Mouse (Mus musculus) intestine, embryonic 14.5 days (tissue): Measurements from ENCODE around the gene Plekha7. TPM values are rescaled to one million over a fixed set of nuclear protein-coding genes. Genes with fewer than 3 reads are reported as not detected.

Experiments used
- ATAC-seq: fragments of 200-750 bp; cut with Nextera tagmentation; replicated peaks from 2 replicates; pipeline ENCODE4 v1.8.0; 2017; ENCODE audit warnings: low read depth, moderate number of reproducible peaks, moderate TSS enrichment, moderate library complexity; ENCODE audit not compliant: low FRiP score, low TSS enrichment
- DNase-seq: peaks from one replicate; pipeline ENCODE4 v3.0.0-alpha.2; 2018; ENCODE audit warnings: low spot score
- H3K27ac ChIP-seq: fragments of 300-500 bp; sonication (generic); 2 replicates; pipeline ENCODE4 v1.5.1; 2014; ENCODE audit warnings: low read depth, mild to moderate bottlenecking, control low read depth
- H3K27me3 ChIP-seq: fragments of 300-500 bp; sonication (generic); replicated peaks from 2 replicates; pipeline ENCODE4 v1.6.1; 2014; ENCODE audit warnings: low read length, control low read depth; ENCODE audit not compliant: control insufficient read depth, insufficient read depth
- H3K36me3 ChIP-seq: fragments of 300-500 bp; sonication (generic); 2 replicates; pipeline ENCODE4 v1.6.1; 2014; ENCODE audit warnings: low read length, control low read depth; ENCODE audit not compliant: control insufficient read depth, insufficient read depth
- H3K4me1 ChIP-seq: fragments of 300-500 bp; sonication (generic); replicated peaks from 2 replicates; pipeline ENCODE4 v1.6.1; 2014; ENCODE audit warnings: low read length, control low read depth, mixed read lengths; ENCODE audit not compliant: control insufficient read depth, insufficient read depth
- H3K4me2 ChIP-seq: fragments of 300-500 bp; sonication (generic); 2 replicates; pipeline ENCODE4 v1.6.1; 2014; ENCODE audit warnings: low read length
- H3K4me3 ChIP-seq: fragments of 300-500 bp; sonication (generic); 2 replicates; pipeline ENCODE4 v1.5.1; 2014; ENCODE audit warnings: low read depth, low read length, control low read depth, mixed read lengths
- H3K9ac ChIP-seq: fragments of 300-500 bp; sonication (generic); 2 replicates; pipeline ENCODE4 v1.6.1; 2014; ENCODE audit warnings: mild to moderate bottlenecking, low read length
- H3K9me3 ChIP-seq: fragments of 300-500 bp; sonication (generic); 2 replicates; pipeline ENCODE4 v1.6.1; 2016; ENCODE audit warnings: low read length, control low read depth; ENCODE audit not compliant: control insufficient read depth
- WGBS: fragments of 180-500 bp; shearing (Covaris S2); extraction: QIAGEN DNeasy Blood & Tissue Kit; methylation state at CpG from one replicate; pipeline ENCODE4 v1.1.7; 2014; 5-methylcytosine and 5-hydroxymethylcytosine counted together
- polyA plus RNA-seq: library from polyadenylated mRNA; unstranded; fragments of >200 nt; fragmentation: Nextera tagmentation; extraction: Ambion mirVana; gene quantifications from 2 replicates; pipeline ENCODE4 v1.2.1, GENCODE M21; 2014

Gene Plekha7
- polyA plus RNA-seq, 1 experiment from 2014 or later, result 10.7 TPM

- H3K27ac ChIP-seq, result no peak overlapping the region
- H3K36me3 ChIP-seq, result no peaks in the 10 kb centered on the region
- H3K9ac ChIP-seq, result no peak overlapping the region
- H3K27me3 ChIP-seq, result no peaks in the 10 kb centered on the region
- WGBS, result 77% methylated on average over 4 of the region's 4 CpGs
- H3K4me2 ChIP-seq, result no peak overlapping the region
- no peak for ATAC-seq
- H3K4me3 ChIP-seq, result no peak overlapping the region
- no peaks in the 10 kb centered on the region for H3K9me3 ChIP-seq
- H3K4me1 ChIP-seq, result no peaks in the 10 kb centered on the region
- no peak for DNase-seq
Observed at GRCm38 (mm10) chr7:116252470-116252869, 55.7 kb downstream of the Plekha7 start.

DNA sequence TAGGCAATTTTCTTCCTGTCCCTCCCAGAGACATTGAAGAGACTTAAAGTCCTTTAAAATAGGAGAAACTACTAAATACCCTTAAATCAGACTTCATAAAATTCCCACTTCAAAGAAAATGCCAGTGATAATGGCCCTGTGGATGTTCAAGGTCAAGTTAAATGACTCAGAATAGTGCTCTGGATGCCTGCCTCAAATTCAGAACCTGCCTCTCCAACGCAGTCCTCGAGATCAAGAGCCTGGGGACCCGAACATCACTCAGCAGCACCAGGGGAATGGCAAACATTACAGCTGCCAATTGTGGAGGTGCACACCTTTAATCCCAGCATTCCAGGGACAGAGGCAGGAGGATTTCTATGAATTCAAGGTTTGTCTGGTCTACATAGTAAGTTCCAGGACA lies 56.7 kb downstream of the Plekha7 start:
- 58% methylated on average over 3 of the region's 3 CpGs for WGBS

GRCm38 (mm10) chr7:116248536-116248935 lies 59.6 kb downstream of the Plekha7 start:
- Histone ChIP-seq H3K9me3 (no peaks in the 10 kb centered on the region), H3K4me2 (no peak overlapping the region), H3K27me3 (no peaks in the 10 kb centered on the region), H3K27ac (no peak overlapping the region), H3K4me1 (peaks cover 10% of the 10 kb centered on the region; the same call in 1 of the 2 replicates), H3K9ac (no peak overlapping the region), H3K36me3 (no peaks in the 10 kb centered on the region), H3K4me3 (no peak overlapping the region)
- DNase-seq, result no peak
- WGBS, result 94% methylated on average over 11 of the region's 11 CpGs
- ATAC-seq, result no peak

More for the DNA sequence above, 56.7 kb downstream of the Plekha7 start:
- DNase-seq, result no peak
- H3K4me3 ChIP-seq, result no peak overlapping the region
- no peak overlapping the region for H3K27ac ChIP-seq
- ATAC-seq, result no peak
- H3K4me1 ChIP-seq, result peaks cover 7% of the 10 kb centered on the region; the same call in 1 of the 2 replicates
- no peaks in the 10 kb centered on the region for H3K36me3 ChIP-seq
- no peak overlapping the region for H3K9ac ChIP-seq
- no peaks in the 10 kb centered on the region for H3K9me3 ChIP-seq
- no peaks in the 10 kb centered on the region for H3K27me3 ChIP-seq
- no peak overlapping the region for H3K4me2 ChIP-seq

DNA sequence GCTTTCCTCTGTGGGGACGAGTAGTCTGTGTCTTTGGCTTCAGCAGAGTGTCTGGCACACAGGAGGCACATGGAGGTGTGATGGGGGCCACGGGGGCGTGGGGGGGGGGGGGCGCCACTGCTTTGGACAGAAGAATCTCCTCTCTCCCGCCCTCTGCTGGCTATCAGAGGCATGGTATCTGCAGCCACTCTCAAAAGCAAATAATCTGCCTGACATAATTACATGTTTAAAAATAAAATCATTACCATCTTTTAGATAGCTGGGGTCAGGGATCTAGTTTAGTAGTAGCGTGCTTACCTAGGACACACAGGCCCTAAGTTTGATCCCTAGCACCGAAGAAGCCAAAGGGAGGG lies 60.8 kb downstream of the Plekha7 start:
- Histone ChIP-seq H3K36me3 (no peaks in the 10 kb centered on the region), H3K9me3 (no peaks in the 10 kb centered on the region), H3K4me1 (peaks cover 10% of the 10 kb centered on the region; the same call in 1 of the 2 replicates), H3K9ac (no peak overlapping the region), H3K27me3 (no peaks in the 10 kb centered on the region), H3K27ac (no peak overlapping the region), H3K4me2 (peak overlapping the region; percentile 15; the same call in 1 of the 2 replicates), H3K4me3 (no peak overlapping the region)
- DNase-seq (no peak), ATAC-seq (no peak)
- 16% methylated on average over 7 of the region's 7 CpGs for WGBS

DNA sequence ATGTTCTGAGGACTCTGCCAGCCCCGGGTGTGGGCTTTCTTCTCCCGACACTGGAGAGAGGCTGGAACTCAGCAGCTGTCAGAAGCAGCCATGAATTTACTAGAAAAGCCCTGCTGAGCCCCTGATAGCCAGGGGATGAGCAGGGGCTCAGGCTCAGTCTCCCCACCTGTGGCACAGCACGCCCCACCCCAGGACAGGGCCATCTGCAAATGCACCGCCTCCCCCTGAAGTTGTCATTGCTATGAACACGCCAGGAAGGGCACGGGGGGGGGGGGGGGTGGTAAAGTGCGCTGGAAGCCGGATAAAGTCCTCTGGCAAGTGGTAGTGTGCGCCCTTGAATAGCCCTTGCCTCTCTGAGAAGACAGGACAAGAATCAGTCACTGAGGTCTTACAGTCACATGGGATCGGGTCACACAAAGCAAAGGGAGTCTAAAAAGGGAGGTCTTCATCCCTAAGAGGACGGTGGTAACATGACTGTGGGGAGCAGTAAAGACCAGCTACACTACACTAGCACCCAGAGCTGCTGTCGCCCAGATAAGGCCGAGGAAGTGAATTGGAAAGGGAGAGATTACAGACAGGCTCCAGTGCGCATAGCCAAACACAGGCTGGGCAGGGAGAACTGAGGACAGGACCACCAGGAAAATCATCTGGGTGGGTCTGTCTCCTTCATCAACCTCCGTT lies 61.3 kb downstream of the Plekha7 start:
- Histone ChIP-seq H3K36me3 (no peaks in the 10 kb centered on the region), H3K27ac (no peak overlapping the region), H3K4me1 (peaks cover 11% of the 10 kb centered on the region; the same call in 1 of the 2 replicates), H3K4me2 (peak overlapping the region; percentile 15), H3K9ac (no peak overlapping the region), H3K4me3 (no peak overlapping the region), H3K27me3 (no peaks in the 10 kb centered on the region), H3K9me3 (no peaks in the 10 kb centered on the region)
- DNase-seq, result no peak
- WGBS, result 29% methylated on average over 12 of the region's 15 CpGs
- 0 out of 2 replicates have a peak, but pooled peaks have one; percentile 18 for ATAC-seq

GRCm38 (mm10) chr7:116245815-116246695 lies 62.1 kb downstream of the Plekha7 start:
- Histone ChIP-seq H3K27me3 (no peaks in the 10 kb centered on the region), H3K36me3 (no peaks in the 10 kb centered on the region), H3K9me3 (no peaks in the 10 kb centered on the region), H3K27ac (no peak overlapping the region), H3K4me1 (peaks cover 16% of the 10 kb centered on the region), H3K4me3 (no peak overlapping the region), H3K9ac (no peak overlapping the region), H3K4me2 (peak overlapping the region; percentile 15; the same call in 1 of the 2 replicates)
- no peak for DNase-seq
- no peak for ATAC-seq
- 29% methylated on average over 15 of the region's 15 CpGs for WGBS

DNA sequence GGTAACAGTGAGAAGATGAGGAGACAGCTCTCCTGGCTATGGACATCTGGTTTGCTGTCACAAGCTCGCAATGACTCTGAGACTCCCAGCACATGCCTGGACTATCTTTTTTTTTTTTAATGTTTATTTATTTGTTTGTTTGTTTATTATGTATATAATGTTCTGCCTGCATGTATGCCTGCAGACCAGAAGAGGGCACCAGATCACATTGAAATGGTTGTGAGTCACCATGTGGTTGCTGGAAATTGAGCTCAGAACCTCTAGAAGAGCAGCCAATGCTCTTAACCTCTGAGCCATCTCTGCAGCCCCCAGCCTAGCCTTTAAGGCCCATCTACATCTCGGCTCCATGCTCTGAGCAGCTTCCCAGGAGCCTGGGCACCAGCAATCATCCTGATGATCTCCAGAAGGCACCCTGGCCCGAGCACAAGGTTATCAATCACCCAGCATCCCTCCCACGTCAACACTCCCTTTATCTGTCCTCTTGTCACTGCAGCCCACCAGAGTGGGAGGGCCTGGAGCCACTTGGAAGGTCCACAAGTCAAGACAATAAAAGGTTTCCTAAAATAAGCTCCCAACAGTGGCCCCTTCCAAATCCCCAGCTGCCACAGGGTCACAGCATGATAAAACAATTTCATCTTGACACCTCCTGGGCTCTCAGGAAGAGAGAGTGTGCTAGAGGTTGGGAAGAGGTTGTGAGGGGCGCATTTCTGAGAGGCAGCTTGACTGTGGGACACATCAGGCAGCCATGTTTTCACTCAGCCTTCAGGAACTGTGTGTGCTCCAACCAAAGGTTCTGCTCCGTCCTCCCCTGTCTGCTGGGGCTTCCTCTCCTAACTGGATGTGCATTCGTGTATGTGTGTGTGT lies 63.6 kb downstream of the Plekha7 start:
- no peak overlapping the region for H3K4me2 ChIP-seq
- 36% methylated on average over 7 of the region's 7 CpGs for WGBS
- no peak for ATAC-seq

DNA sequence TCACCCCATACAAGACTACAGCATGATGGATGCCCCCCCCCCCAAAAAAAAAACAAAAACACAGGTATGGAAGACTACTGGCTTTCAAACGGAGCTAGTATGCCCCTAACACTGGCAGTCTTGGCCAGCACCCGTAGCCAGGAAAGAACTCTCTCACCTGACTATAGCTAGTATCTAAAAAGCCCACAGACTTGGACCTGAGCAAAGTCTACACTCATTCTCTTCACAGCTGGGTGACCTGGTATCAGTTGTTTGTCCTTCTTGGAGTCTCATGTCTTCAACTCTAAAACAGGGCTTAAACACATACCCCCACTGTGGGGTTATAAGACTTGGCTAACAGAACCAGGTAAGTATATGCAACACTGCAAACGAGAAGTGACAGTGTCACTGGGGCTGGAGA lies 65.4 kb downstream of the Plekha7 start:
- Histone ChIP-seq H3K4me1 (peaks cover 19% of the 10 kb centered on the region), H3K27me3 (peaks cover 3% of the 10 kb centered on the region; the same call in 1 of the 2 replicates), H3K36me3 (no peaks in the 10 kb centered on the region), H3K27ac (no peak overlapping the region), H3K9me3 (no peaks in the 10 kb centered on the region), H3K9ac (no peak overlapping the region), H3K4me2 (no peak overlapping the region), H3K4me3 (no peak overlapping the region)
- 83% methylated on average over 3 of the region's 3 CpGs for WGBS
- DNase-seq (no peak), ATAC-seq (no peak)

More for the DNA sequence above, 63.6 kb downstream of the Plekha7 start:
- Histone ChIP-seq H3K4me3 (no peak overlapping the region), H3K36me3 (no peaks in the 10 kb centered on the region), H3K4me1 (peaks cover 16% of the 10 kb centered on the region), H3K9ac (no peak overlapping the region), H3K9me3 (no peaks in the 10 kb centered on the region), H3K27ac (no peak overlapping the region), H3K27me3 (no peaks in the 10 kb centered on the region)
- DNase-seq, result no peak
